Mouse (Mus musculus): ENCODE measurements around the gene Relch.
A peak's percentile ranks its signal among the peaks of the same experiment; 100 is the strongest.
"Not testable (repeated sequence)": the region's sequence is repeated elsewhere in the genome, so short reads cannot be mapped to it uniquely, and the experiment has no call there.

The Relch gene

GRCm38 (mm10) chr1:105746444-105746843 lies 82.8 kb downstream of the Relch start:
- no peak for DNase-seq (ENCODE audit: low read depth)

GRCm38 (mm10) chr1:105746858-105747596 lies 83.4 kb downstream of the Relch start:
- DNase-seq (ENCODE audit: low read depth): no peak

- no peak for DNase-seq (ENCODE audit: low read depth)
These were observed 84.6 kb downstream of the Relch start for GRCm38 (mm10) chr1:105748091-105748799.

- DNase-seq (ENCODE audit: low read depth): peak; percentile 36
These were observed 88.5 kb downstream of the Relch start for GRCm38 (mm10) chr1:105752196-105752595.

- DNase-seq (ENCODE audit: low read depth): no peak
These were observed 89.3 kb downstream of the Relch start for GRCm38 (mm10) chr1:105752944-105753343.

GRCm38 (mm10) chr1:105758798-105759197 lies 95.1 kb downstream of the Relch start:
- no peak for DNase-seq (ENCODE audit: low read depth)

- DNase-seq (ENCODE audit: low read depth): no peak
These were observed 95.9 kb downstream of the Relch start for GRCm38 (mm10) chr1:105759422-105760165.

- DNase-seq (ENCODE audit: low read depth): no peak
These were observed 101.9 kb downstream of the Relch start for GRCm38 (mm10) chr1:105765586-105765985.

- not testable (repeated sequence) for DNase-seq (ENCODE audit: low read depth)
These were observed 102.4 kb downstream of the Relch start for GRCm38 (mm10) chr1:105766099-105766498.

- DNase-seq (ENCODE audit: low read depth): no peak
These were observed 104.7 kb downstream of the Relch start for GRCm38 (mm10) chr1:105768397-105768796.

GRCm38 (mm10) chr1:105770685-105771084 lies 107.0 kb downstream of the Relch start:
- no peak for DNase-seq (ENCODE audit: low read depth)

GRCm38 (mm10) chr1:105776426-105776825 lies 112.8 kb downstream of the Relch start:
- no peak for DNase-seq (ENCODE audit: low read depth)

GRCm38 (mm10) chr1:105780079-105780456 lies 116.4 kb downstream of the Relch start:
- DNase-seq (ENCODE audit: low read depth): no peak

- DNase-seq (ENCODE audit: low read depth): peak; percentile 41
These were observed 117.0 kb downstream of the Relch start, which contains the start of gene Tnfrsf11a for GRCm38 (mm10) chr1:105780457-105781364. Tnfrsf11a (plus strand) TSS chr1:105780718.

GRCm38 (mm10) chr1:105781391-105782146 lies 117.9 kb downstream of the Relch start:
- no peak for DNase-seq (ENCODE audit: low read depth)

- no peak for DNase-seq (ENCODE audit: low read depth)
These were observed 120.8 kb downstream of the Relch start for GRCm38 (mm10) chr1:105784257-105785016.

- no peak for DNase-seq (ENCODE audit: low read depth)
These were observed 121.5 kb downstream of the Relch start for GRCm38 (mm10) chr1:105785146-105785545.

GRCm38 (mm10) chr1:105786731-105787357 lies 123.2 kb downstream of the Relch start:
- no peak for DNase-seq (ENCODE audit: low read depth)

- DNase-seq (ENCODE audit: low read depth): peak; percentile 25
These were observed 126.4 kb downstream of the Relch start for GRCm38 (mm10) chr1:105790103-105790502.

- DNase-seq (ENCODE audit: low read depth): no peak
These were observed 131.0 kb downstream of the Relch start for GRCm38 (mm10) chr1:105794670-105795069.

Measured in naive thymus-derived CD4-positive, alpha-beta T cell, adult 2 months (primary cell).